Mouse (Mus musculus): Measurements from ENCODE around the gene Nr1d1. TPM values are rescaled to one million over a fixed set of nuclear protein-coding genes. Genes with fewer than 3 reads are reported as not detected.

Gene Nr1d1
- total RNA-seq, 2 experiments from 2014 or later: 98.0 to 119 TPM

DNA sequence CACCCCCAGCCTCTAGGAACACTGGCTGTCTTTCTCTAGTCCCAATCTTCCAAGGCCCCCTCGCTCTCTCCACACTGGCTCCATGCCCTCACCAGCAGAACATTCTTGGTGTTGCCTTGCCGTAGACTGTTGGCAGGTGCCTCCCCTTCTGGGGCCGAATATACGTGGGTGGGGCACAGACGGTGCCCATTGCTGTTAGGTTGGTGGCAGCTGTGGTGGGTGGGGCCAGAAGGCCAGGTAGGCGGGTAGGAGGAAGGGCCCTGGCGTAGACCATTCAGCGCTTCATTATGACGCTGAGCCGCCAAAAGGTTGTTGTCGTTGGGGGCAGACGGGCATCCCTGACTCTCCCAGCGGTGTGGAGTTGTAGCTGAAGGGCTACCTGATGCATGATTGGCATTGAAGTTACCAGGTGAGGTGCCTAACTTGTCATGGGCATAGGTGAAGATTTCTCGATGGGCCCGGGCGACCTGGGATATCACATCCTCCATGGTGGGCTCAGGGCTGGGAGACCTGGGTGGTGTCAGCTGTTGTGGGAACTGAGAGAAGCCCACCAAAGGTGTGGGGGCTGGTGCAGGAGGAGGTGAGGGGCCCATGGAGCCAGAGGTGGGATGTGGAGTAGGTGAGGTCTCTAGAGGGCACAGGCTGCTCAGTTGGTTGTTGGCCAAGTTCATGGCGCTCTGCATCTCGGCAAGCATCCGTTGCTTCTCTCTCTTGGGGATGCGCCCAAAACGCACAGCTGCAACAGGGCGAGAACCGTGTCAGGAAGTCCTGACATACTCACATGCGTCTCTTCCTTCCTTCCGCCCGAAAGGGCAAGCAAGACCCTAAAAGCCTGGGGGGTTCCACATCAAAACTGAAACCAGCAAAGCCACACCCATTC, 4.8 kb downstream of the Nr1d1 start:
- peak; percentile 50 for DNase-seq

DNA sequence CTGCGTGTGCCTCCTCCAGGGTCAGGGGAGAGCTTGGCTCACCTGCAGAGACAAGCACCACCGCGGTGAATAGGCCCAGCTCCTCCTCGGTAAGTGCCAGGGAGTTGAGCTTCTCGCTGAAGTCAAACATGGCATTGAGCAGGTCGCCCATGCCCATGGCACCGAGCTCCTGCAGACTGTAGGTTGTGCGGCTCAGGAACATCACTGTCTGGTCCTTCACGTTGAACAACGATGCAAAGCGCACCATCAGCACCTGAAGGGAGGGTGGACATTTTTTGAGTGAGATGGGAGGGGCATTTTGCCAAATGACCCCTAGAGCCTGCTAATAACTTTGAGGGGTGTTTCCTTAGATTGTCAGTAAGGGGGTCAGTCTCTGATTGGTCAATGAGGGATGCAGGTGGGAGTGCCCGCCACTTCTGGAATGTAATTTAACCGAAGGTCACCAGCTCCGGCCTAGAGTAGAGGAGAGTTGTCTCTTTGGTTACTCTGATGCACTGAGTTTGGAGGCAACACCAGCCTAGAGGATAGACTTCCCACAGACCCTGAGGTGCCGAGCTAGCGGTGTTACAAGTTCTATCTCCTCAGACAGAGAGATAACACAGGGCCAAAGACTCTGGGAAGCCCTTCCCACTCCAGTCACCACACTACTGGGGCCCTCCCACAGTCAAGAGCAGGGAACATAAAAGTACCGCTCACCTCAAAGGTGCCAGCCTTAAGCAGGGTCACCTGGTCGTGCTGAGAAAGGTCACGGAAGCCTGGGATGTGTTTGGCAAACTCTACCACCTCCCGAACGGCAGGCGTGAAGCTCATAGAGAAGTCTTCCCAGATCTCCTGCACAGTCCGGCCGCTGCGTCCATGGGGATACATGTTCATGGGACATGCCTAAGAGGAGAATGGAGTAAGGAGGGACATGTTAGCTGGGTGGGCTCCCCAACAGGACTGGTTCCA, 5.9 kb downstream of the Nr1d1 start:
- DNase-seq: no peak

DNA sequence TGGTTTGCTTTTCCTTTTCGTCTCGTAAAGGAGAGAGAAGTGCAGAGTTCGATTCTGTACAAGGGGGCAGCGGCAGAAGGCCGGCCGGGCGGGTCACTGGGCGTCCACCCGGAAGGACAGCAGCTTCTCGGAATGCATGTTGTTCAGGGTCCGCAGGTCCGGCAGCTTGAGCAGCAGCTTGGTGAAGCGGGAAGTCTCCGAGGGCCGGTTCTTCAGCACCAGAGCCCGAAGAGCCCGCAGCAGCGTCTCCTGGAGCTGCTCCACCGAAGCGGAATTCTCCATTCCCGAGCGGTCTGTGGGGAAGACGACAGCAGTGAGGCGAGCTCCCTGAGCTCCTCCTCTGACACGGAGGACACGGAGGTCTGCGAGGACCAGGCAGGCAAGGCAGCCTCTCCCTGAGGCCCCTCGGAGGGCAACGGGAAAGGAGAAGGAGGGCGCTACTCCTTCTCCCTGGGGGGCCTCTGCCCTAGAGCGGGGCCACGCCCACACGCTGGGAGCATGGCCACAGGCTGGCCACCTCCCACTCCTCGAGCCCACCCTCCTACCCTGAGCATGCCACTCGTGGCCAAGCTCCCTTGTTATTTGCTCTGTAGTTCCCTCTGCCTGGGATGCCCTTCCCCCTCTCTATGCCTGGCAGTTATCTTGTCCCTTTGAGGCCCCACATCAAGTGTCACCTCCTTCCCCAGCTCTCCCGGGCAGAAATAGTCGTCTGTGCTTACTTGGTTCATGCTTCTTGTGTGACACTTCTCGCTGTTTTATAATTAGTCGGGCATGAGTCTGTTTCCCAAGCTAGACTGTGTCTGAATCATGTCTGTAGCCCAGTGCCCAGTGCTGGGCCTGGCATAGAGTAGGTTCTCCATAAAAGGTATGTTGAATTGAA, 6.8 kb downstream of the Nr1d1 start:
- peak; percentile 53 for DNase-seq

DNA sequence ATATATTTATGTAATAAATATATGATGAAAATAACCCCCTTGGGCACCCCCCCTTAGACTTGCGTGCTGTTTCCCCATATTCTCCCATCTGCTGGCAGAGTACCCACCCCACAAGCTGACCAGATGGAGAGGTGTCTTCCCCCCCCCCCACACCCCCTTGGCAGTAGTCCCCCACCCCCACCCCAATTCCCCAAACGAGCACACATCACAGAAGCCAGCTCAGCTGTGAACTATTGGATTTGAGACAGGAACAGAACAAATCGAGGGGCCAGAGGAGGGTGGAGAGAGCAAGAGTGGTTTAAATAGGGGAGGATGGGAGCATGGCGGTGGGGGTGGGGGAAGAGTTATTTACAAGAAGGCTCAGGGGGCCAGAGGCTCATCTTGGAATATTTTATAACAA, 7.4 kb downstream of the Nr1d1 start:
- no peak for DNase-seq

DNA sequence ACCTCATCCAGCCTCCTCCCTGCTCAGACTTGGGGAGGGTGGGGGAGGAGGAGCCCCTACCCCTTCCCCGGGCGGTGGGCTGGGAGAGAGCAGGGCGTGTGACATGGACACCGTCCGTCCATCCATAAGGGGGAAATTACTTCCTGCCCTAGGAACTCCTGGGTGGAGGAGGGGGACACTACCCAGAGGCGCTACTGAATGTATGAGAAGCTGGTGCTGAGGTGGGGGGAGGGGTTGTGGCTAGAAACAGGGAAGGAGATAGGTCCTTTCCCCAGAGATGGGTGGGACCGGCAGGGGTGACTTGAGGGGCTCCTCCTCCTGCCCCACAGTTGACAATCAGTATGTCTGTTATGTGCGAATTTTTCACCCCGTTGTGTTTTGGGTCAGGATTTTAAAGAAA, 7.9 kb downstream of the Nr1d1 start:
- peak; percentile 66 for DNase-seq

DNA sequence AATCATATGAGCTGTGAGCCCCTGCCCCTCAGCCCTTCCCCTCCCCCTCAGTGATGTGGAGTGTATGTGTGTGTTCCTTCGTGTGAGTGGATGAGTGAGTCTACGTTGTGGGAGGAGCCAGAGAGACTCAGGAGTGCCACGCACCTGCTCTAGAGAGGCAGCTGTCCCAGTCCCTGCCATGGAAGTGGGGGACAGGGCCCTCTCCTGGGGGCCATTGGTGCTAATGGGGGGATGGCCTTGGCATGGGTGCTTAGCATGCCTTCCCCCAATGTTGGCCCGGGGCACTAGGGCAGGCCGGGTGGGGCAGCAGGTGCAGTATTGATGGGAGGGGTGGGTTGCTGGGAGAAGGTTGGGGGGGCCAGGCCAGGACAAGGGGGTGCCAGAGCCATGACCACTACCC, 8.3 kb downstream of the Nr1d1 start:
- peak; percentile 41 for DNase-seq

DNA sequence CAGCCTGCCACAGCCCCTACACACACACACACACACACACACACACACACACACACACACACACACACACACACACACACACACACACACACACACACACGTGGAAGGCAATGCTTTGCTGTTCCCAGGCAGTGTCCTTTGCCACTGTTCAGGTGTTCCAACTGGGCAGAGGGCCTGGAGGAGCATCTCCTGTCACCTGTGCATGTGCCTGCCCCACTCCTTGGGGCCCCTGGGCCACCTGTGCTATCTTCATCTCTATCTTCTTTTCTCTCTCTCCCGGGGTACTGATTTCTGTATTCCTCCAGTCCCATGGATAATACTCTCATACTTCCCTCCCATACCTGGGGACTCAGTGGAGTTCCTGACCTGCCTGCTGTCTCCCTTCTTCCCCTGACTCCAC, 8.8 kb downstream of the Nr1d1 start:
- peak; percentile 38 for DNase-seq

DNA sequence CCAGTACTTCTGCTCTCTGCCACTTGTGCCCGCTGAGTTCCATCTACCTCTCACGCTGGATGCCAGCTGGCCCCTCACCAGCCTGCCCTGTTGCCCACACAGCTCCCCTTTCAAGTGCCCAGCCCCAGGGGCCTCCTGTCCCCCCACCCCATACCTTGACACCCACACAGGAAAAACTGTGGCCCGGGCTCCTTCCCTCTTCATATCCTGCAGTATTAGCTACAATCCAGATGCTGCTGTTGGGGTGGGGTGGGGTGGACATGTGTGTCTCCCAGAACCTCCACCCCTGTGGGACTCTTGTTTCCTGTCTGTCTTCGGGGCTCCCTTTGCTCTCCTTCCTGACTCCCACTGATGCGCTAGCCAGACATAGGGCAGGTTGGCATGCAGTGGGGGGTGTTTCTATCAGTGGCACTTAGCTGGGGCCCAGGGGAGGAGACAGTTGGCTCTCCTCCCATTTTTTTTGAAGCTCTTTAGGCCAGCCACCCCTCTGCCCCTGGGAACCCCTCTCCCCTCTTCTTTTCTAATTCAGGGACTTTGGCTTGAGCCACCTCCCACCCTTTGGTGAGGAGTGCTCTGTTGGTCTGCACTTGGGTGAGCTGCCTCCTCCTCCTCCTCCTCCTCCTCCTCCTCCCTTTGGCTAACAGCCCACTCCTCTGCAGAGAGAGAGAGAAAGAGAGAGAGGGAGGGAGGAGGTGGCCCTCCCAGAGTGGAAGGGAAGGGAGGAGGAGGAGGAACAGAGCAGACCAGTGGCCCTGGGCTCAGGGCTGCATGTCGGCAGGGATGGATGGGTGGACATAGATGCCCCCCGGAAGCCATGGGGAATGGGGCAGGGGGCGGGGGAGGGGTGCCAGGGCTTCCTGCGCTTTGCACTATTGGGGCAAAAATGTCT, 9.5 kb downstream of the Nr1d1 start:
- peak; percentile 66 for DNase-seq

DNA sequence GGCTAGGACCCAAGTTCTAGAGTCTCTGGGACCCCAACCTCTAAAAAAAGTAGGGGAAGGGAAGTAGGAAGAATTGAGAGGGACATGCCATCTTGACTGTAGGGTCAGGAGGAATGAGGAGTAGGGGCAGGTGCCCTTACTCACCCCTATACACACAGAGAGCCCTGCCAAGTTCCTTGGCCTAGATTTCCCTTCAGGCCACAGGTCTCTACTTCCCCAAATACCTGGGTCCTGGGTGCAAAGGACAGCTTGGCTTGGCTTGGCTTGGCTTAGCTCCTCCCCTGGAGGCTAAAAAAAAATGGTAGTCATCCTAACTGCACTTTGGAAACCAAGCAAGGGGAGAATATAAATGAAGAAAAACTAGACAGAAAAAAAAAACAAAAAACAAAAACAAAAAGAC, 10.4 kb downstream of the Nr1d1 start:
- no peak for DNase-seq

DNA sequence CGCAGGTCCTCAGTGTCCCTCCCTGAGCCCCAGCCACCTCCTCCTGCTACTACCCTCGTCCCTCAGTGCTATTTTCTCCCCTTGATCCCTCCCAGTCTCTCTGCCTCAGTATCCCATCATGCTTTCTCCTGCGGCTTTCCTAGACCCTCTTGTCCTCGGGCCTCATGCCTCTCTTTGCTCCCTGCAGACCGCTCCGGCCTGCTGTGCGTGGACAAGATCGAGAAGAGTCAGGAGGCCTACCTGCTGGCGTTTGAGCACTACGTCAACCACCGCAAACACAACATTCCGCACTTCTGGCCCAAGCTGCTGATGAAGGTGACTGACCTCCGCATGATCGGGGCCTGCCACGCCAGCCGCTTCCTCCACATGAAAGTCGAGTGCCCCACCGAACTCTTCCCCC, 11.0 kb downstream of the Nr1d1 start:
- DNase-seq: peak; percentile 5

DNA sequence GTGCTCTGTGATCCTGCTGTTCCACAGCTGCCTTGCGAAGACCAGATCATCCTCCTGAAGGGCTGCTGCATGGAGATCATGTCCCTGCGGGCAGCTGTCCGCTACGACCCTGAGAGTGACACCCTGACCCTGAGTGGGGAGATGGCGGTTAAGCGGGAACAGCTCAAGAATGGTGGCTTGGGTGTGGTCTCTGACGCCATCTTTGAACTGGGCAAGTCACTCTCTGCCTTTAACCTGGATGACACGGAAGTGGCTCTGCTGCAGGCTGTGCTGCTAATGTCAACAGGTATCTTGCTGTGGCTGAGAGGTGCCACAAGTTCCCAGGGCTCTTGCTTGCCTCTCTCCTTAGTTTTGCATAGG, 11.7 kb downstream of the Nr1d1 start:
- no peak for DNase-seq

DNA sequence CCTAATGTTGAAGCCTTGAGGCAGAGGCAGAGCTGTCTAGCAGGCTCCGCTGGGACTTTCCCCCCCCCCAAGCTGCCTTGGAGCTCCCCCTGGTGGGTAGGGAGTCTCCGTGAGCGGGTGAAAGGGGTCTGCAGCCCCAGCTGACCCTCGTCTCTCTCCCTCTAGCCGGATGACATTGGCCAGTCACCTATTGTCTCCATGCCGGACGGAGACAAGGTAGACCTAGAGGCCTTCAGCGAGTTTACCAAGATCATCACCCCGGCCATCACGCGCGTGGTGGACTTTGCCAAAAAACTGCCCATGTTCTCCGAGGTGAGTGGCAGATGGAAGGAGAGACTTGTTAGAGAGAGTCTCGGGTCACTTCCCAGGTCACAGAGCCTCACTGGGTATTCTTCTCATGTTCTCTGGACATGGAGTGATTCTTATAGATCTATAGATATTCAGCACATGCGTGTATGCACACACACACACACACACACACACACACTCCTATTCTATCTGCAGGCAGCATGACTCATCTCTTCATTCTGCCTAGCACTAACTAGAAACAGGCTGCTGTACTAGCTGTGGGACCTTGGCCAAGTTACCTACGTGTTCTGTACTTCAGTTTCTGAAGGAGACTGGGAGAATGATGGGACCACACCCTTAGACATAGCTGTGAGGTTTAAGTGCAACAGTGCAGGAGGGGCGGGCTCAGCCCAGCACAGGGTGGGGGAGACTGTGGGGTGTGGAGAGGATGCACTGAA, 12.2 kb downstream of the Nr1d1 start:
- DNase-seq: peak; percentile 12

DNA sequence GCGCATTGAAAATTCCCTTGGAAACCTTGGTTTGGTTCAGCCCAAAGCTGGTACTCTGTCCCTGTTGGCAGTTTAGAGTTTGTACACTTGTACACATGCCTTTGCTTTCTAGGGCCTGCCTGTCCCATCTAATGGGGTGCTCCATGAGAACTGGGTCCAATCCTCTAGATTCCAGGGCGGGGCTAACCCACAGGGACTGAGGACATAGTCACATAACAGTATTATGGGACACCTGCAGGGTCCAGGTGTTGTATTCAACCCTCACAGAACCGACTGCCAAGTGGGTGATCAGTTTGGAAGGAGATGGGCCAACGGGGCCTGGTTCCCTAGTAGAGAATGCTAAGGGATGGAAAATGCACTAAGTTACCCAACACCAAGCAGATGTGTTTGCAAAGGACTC, 13.2 kb downstream of the Nr1d1 start:
- no peak for DNase-seq

DNA sequence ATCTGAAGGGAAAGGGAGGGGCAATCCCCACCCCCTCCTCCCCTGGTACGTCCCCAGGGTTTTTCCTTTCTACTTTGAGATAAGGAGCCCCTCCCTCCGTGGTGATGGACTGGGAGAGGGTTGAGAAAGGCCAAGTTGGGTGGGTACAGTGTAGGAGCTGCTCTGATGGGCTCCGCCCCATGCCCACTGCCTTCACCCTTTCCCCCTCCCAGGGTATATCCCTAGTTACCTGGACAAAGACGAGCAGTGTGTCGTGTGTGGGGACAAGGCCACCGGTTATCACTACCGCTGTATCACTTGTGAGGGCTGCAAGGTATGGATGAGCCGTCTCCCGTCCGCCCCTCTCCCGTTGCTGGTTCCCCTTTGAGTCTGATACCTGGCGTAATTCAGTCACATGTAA, 18.4 kb downstream of the Nr1d1 start:
- peak; percentile 4 for DNase-seq

DNA sequence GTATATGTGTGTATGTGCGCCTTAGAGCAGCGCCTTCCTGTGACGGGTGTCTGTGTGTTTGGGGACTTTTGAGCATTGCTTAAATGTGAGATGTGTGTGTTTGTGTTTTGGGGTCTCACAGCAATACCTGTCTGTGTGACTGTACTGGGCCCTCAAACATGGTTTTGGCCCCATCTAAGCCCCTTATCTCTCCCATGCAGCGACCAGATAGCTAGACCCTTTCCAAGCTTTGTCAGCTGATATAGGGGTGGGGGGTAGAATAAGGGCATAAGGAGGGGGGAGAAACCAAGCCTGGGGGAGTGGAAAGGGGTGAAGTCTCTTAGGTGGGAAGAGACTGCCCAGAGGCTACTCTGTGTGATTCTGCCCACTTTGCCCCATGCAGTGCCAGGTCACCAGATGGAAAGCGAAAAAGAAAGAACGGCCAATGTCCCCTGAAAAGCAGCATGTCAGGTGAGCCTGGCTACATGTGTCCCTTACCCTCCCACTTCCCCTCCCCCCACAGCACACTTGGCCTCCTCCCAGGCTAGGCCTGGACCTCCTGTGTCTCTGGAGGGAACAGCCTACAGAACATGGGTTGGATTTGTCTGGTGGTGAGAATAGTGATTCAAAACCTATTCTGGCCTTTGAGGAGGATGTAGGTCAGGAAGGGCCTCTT, 19.3 kb downstream of the Nr1d1 start:
- no peak for DNase-seq

DNA sequence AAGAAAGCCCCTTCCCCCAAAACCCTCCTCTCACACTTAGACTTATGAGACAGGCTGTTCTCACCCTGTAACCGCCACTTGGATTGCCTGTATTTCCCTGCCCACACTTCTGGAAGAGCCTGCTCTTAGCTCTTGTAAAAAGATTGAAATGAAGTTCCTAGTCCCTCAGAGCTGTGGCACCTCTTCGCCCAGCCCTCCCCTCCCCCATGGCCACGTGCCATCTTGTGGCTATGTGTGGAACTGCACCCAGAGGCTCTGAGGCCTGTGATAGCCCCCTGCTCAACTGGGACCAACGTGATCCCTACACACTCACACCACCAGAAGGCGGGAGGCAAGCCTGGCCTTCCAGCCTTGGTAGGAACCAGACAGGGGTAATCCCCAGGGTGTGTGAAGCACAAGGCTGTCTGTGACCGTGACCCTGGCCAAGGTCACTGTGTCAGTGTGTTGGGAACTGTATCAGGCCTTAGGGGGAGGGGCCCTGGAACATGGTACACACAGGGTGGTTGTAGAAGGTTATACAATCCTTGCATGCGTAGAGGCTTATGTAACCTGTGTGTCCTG, 20.4 kb downstream of the Nr1d1 start:
- DNase-seq: peak; percentile 70

DNA sequence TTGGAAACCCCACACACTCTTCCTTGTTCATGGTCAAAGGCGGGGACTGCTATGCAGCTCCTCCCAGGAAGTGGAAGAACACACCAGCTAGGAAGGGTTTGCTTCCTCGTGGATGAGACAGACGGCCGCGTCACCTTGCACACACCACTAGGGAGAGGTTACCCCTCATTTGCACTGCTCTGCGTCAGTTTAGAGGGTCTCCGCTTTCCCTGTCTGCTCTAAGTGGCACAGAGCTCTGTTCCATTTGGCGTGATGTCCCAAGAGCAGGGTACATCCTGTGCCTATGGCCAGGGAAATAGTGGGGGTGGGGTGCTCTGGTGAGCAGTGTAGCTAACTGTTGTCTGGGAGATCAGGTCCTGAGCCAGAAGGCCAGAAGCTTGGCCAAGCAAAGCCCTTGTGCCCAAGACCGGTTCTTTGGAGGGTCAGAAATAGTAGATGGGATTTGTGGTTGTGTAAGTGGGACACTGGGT, 20.9 kb downstream of the Nr1d1 start:
- peak; percentile 54 for DNase-seq

DNA sequence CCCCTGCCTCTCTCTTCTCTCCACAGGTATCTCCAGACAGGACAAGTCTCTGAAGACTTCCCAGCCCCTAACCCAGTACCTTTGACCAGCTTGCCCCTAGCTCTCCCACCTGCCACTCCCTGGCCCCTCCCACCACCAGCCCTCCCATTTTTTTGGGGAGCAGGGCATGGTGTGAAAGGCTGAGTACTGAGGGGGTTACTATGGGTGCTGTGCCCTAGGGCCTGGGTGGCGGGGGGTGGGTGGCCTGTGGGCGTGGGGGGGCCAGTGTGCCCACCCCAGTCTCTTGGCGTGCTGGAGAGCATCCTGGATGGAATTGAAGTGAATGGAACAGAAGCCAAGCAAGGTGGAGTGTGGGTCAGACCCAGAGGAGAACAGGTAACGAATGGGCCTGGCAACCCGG, 21.9 kb downstream of the Nr1d1 start:
- no peak for DNase-seq

DNA sequence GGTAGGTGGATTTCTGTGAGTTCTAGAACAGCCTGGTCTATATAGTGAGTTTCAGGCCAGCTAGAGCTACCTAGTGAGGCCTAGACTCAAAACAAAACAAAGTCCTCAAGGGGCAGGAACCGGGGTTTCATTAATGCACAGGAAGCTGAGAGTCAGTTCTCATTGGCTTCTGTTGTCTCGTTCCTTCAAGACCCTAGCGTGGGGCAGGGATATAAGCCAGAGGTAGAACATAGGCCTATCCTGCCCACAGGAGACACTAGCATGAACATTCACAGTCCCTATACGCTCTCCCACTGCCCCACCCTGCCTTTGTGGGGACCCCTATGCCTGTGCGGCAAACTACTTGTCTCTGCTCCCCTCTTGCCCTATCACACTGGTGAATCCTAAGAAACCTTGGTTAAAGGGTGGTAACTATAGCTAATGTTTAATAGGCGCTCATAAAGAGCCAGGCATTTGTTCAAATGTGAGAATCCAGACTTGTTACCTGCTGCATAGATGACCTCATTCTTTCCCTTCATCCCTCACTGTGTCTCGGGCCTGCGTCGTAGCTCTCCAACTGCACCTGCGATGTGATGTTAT, 22.5 kb downstream of the Nr1d1 start:
- DNase-seq: no peak
